ENCODE assay signal across 26 mouse cellular contexts in genomic region chr10:96633145-96633516, GRCm38 (mm10). TPM values are rescaled to one million over a fixed set of nuclear protein-coding genes. Genes with fewer than 3 reads are reported as not detected.
DNase-seq lines count a peak whose midpoint lies in the region; ATAC-seq and TF ChIP-seq lines count a peak whose summit lies in the region.
"Had no signal": no experiment of that assay in that cellular context is flagged by ENCODE, and none has a peak within 500 bp of the region (broad histone marks: within the 10 kb centered on the region; RNA-seq: fewer than 3 reads in every experiment).

No protein-coding gene starts in this region.

- no peak for TF ChIP-seq POLR2A in CH12.LX (IDR thresholded peaks at IDR 0.05; ENCODE audit: low read depth, low read length)

- peak overlapping the region; percentile 63; the same call in 1 of the 2 replicates for H3K27ac ChIP-seq in kidney, embryonic 15.5 days
- no peak overlapping the region for H3K27ac ChIP-seq in CH12.LX (ENCODE audit: insufficient read depth, low read depth)
- H3K27ac ChIP-seq in brown adipose tissue, adult 24 weeks (replicated peaks; ENCODE audit: low read depth, low read length), result peak overlapping the region; percentile 47; the same call in 1 of the 2 replicates
- H3K27ac ChIP-seq: embryonic facial prominence, embryonic 10.5 days; embryonic facial prominence, embryonic 15.5 days; limb, embryonic 12.5 days; liver, embryonic 15.5 days; stomach, embryonic 15.5 days had no signal

- TF ChIP-seq EP300 in CH12.LX (IDR thresholded peaks at IDR 0.05; ENCODE audit: low read length), result peak; percentile 58

- H3K4me1 ChIP-seq in kidney, embryonic 15.5 days, result peaks cover 29% of the 10 kb centered on the region
- peaks cover 17 to 19% of the 10 kb centered on the region in 2 experiments for H3K4me1 ChIP-seq in CH12.LX (ENCODE audit: control insufficient read depth in 1 of 2, insufficient read depth in 2 of 2)
- peaks cover 25% of the 10 kb centered on the region for H3K4me1 ChIP-seq in brown adipose tissue, adult 24 weeks (ENCODE audit: control insufficient read depth, insufficient read depth, insufficient read length, low read length)
- H3K4me1 ChIP-seq: limb, embryonic 12.5 days had no signal

- no peak overlapping the region for H3K9ac ChIP-seq in kidney, embryonic 15.5 days
- H3K9ac ChIP-seq in CH12.LX (ENCODE audit: insufficient read depth, low read depth), result peak overlapping the region; percentile 27; the same call in 1 of the 2 replicates
- H3K9ac ChIP-seq: embryonic facial prominence, embryonic 15.5 days; hindbrain, embryonic 13.5 days; limb, embryonic 12.5 days; liver, embryonic 15.5 days; lung, embryonic 14.5 days; stomach, embryonic 15.5 days had no signal

- ATAC-seq in kidney, embryonic 15.5 days (replicated peaks; ENCODE audit: low FRiP score), result no peak
- ATAC-seq: forebrain, embryonic 16.5 days; inflammation-experienced regulatory T-cells, adult 6 months had no signal

- dilution Hi-C loops in CH12.LX (cut with MboI; ENCODE audit: extremely low pct_ligation_motif_present, extremely low pct_unique_long_range_greater_than_20kb, low sequenced_read_pairs), result no loop called here

- no peaks in the 10 kb centered on the region for H3K9me3 ChIP-seq in kidney, embryonic 15.5 days (replicated peaks)
- H3K9me3 ChIP-seq in CH12.LX (replicated peaks; ENCODE audit: low read length), result no peaks in the 10 kb centered on the region
- H3K9me3 ChIP-seq: embryonic facial prominence, embryonic 10.5 days; embryonic facial prominence, embryonic 15.5 days; hindbrain, embryonic 13.5 days; limb, embryonic 12.5 days; liver, embryonic 15.5 days; stomach, embryonic 15.5 days had no signal

- H3K4me2 ChIP-seq in kidney, embryonic 15.5 days, result no peak overlapping the region
- H3K4me2 ChIP-seq in CH12.LX (ENCODE audit: insufficient read depth, low read depth, poor library complexity, severe bottlenecking), result peak overlapping the region; percentile 78
- H3K4me2 ChIP-seq: embryonic facial prominence, embryonic 15.5 days; heart, embryonic 11.5 days; hindbrain, embryonic 13.5 days; limb, embryonic 12.5 days; liver, embryonic 15.5 days; lung, embryonic 14.5 days; stomach, embryonic 15.5 days had no signal

- DNase-seq in kidney, postnatal 36 days, result no peak
- no peak for DNase-seq in CH12.LX (ENCODE audit: extremely low read depth)
- peak; percentile 37 for DNase-seq in splenic B cell, adult 2 months (ENCODE audit: low read depth, low spot score)
- DNase-seq in left cerebral cortex, adult 9 months (ENCODE audit: low spot score in 2 of 2), result no peak
- DNase-seq in yolk sac, embryonic 10.5 days (ENCODE audit: low spot score), result no peak
- DNase-seq: adrenal gland, postnatal 25 days; cerebellum, adult 18-20 months; cerebellum, postnatal 14 days; gastrocnemius, postnatal 10 days; heart, postnatal 36 days; kidney, adult 11 months; kidney, postnatal 14 days; lung, embryonic 14.5 days; lung, postnatal 14 days; midbrain, embryonic 14.5 days had no signal

- no peak for TF ChIP-seq RAD21 in CH12.LX (IDR thresholded peaks at IDR 0.05; ENCODE audit: low read depth, low read length)

- H3K36me3 ChIP-seq in kidney, embryonic 15.5 days, result peaks cover 18% of the 10 kb centered on the region
- H3K36me3 ChIP-seq in CH12.LX (replicated peaks in 1 of 2; ENCODE audit: control insufficient read depth in 1 of 2, insufficient read depth in 1 of 2, low read length in 1 of 2), result peaks cover 0 to 16% of the 10 kb centered on the region in 2 experiments
- peaks cover 3% of the 10 kb centered on the region; the same call in 1 of the 2 replicates for H3K36me3 ChIP-seq in splenic B cell, adult 2 months (ENCODE audit: control insufficient read depth, insufficient read depth, low read length, poor library complexity, severe bottlenecking)
- H3K36me3 ChIP-seq: embryonic facial prominence, embryonic 15.5 days had no signal

- WGBS in kidney, embryonic 15.5 days, result 77% methylated on average over 4 of the region's 4 CpGs

- no peaks in the 10 kb centered on the region for H3K27me3 ChIP-seq in kidney, embryonic 15.5 days
- no peaks in the 10 kb centered on the region for H3K27me3 ChIP-seq in CH12.LX (replicated peaks)
- no peaks in the 10 kb centered on the region for H3K27me3 ChIP-seq in splenic B cell, adult 2 months (ENCODE audit: control insufficient read depth, insufficient read depth, low read length, poor library complexity, severe bottlenecking)
- H3K27me3 ChIP-seq: embryonic facial prominence, embryonic 15.5 days; hindbrain, embryonic 13.5 days; limb, embryonic 12.5 days; liver, embryonic 15.5 days; stomach, embryonic 15.5 days had no signal

- H3K79me2 ChIP-seq in CH12.LX (replicated peaks; ENCODE audit: control insufficient read depth, extremely low read depth, insufficient read depth, poor library complexity, severe bottlenecking), result no peaks in the 10 kb centered on the region

- H3K4me3 ChIP-seq in kidney, embryonic 15.5 days (replicated peaks), result no peak overlapping the region
- no peak overlapping the region for H3K4me3 ChIP-seq in CH12.LX (replicated peaks in 1 of 3; ENCODE audit: low read depth in 2 of 3, low read length in 2 of 3, poor library complexity in 1 of 3)
- no peak overlapping the region for H3K4me3 ChIP-seq in brown adipose tissue, adult 24 weeks (ENCODE audit: insufficient read depth, low read depth, low read length)
- H3K4me3 ChIP-seq: embryonic facial prominence, embryonic 10.5 days; embryonic facial prominence, embryonic 15.5 days; hindbrain, embryonic 13.5 days; limb, embryonic 12.5 days; liver, embryonic 15.5 days; stomach, embryonic 15.5 days had no signal

- in situ Hi-C loops in CH12.LX (cut with MboI; ENCODE audit: low pct_ligation_motif_present, low pct_unique_long_range_greater_than_20kb, low sequenced_read_pairs), result loop anchor here (10.0 to 25.0 kb wide), 2 partner anchors 292 to 529 kb away; no protein-coding TSS in a partner anchor

- TF ChIP-seq CTCF in CH12.LX (conservative IDR thresholded peaks at IDR 0.05 in 1 of 2, IDR thresholded peaks at IDR 0.05 in 1 of 2; ENCODE audit: low read depth in 2 of 2, low read length in 2 of 2), result no peak

TF ChIP-seq in CH12.LX, 34 proteins besides CTCF, POLR2A, EP300 and RAD21:
- TF ChIP-seq ZC3H11A (IDR thresholded peaks at IDR 0.05; ENCODE audit: low read depth, low read length) (no peak), MAFK (IDR thresholded peaks at IDR 0.05; ENCODE audit: insufficient replicate concordance, low read length) (no peak), CHD1 (IDR thresholded peaks at IDR 0.05; ENCODE audit: low read depth, low read length) (no peak), NRF1 (IDR thresholded peaks at IDR 0.05; ENCODE audit: low read depth, low read length) (no peak), USF1 (IDR thresholded peaks at IDR 0.05; ENCODE audit: low read depth, low read length) (no peak), KAT2A (IDR thresholded peaks at IDR 0.05; ENCODE audit: insufficient replicate concordance, low read length) (no peak), SIN3A (IDR thresholded peaks at IDR 0.05; ENCODE audit: low read length) (no peak), MEF2A (IDR thresholded peaks at IDR 0.05; ENCODE audit: borderline replicate concordance, low read depth, low read length) (no peak), ZKSCAN1 (IDR thresholded peaks at IDR 0.05; ENCODE audit: borderline replicate concordance, low read depth, low read length) (no peak), NELFE (IDR thresholded peaks at IDR 0.05; ENCODE audit: low read depth, low read length) (no peak), MAZ (IDR thresholded peaks at IDR 0.05; ENCODE audit: low read depth, low read length) (no peak), RCOR1 (conservative IDR thresholded peaks at IDR 0.05; ENCODE audit: low read depth, low read length) (no peak), UBTF (IDR thresholded peaks at IDR 0.05; ENCODE audit: low read depth, low read length) (no peak), ETS1 (conservative IDR thresholded peaks at IDR 0.05; ENCODE audit: low read depth, low read length) (no peak), MAX (IDR thresholded peaks at IDR 0.05; ENCODE audit: low read length) (no peak), HCFC1 (IDR thresholded peaks at IDR 0.05; ENCODE audit: low read depth, low read length) (no peak), MYC (IDR thresholded peaks at IDR 0.05; ENCODE audit: low read depth, low read length) (no peak), TCF12 (IDR thresholded peaks at IDR 0.05; ENCODE audit: low read depth, low read length) (0 out of 2 replicates have a peak, but pooled peaks have one; percentile 15), SMC3 (IDR thresholded peaks at IDR 0.05; ENCODE audit: low read depth, low read length) (no peak), CHD2 (IDR thresholded peaks at IDR 0.05; ENCODE audit: low read length) (peak; percentile 51), BHLHE40 (IDR thresholded peaks at IDR 0.05; ENCODE audit: low read depth, low read length) (no peak), GABPA (IDR thresholded peaks at IDR 0.05; ENCODE audit: insufficient replicate concordance, low read depth, low read length) (no peak), JUN (IDR thresholded peaks at IDR 0.05; ENCODE audit: insufficient read depth, low read depth, low read length) (no peak), ELF1 (IDR thresholded peaks at IDR 0.05; ENCODE audit: low read depth, low read length) (no peak), ZNF384 (IDR thresholded peaks at IDR 0.05; ENCODE audit: low read depth, low read length) (peak; percentile 79), IRF4 (IDR thresholded peaks at IDR 0.05; ENCODE audit: low read depth, low read length) (peak; percentile 83)

RNA-seq across cellular contexts. Expression of gene Btg1, which starts 16.3 kb away (rescaled TPM):
- 44.9 TPM in 2 replicates for polyA plus RNA-seq in kidney, embryonic 15.5 days (2015; fragmentation: Nextera tagmentation; extraction: Ambion mirVana)
- total RNA-seq in CH12.LX (2012; rRNA removed), result 17.7 and 25.1 TPM in 2 replicates
- 15.5 and 15.8 TPM in 2 replicates for total RNA-seq in CH12.LX (2014; rRNA removed)
- 16.8 and 20.5 TPM in 2 replicates for polyA plus RNA-seq in CH12.LX (2012; ENCODE audit: insufficient read length, low read depth)
- polyA plus RNA-seq in brown adipose tissue, adult 24 weeks (2012; ENCODE audit: insufficient read depth, insufficient read length, missing spikeins), result 38.8 and 52.9 TPM in 2 replicates
